Mouse (Mus musculus) small intestine, adult 2 months (tissue): ENCODE measurements at regions not wholly inside any gene's neighbourhood (a gene's known extent, or its start where the extent isn't known, plus 50 kb on each side); places are given as distances from the start of the nearest gene placed in this dataset.

Experiments used
- H3K27ac ChIP-seq: fragments of 200-500 bp; 2 replicates; pipeline ENCODE4 v1.5.1; 2012; ENCODE audit warnings: low read depth, low read length, control low read depth, inconsistent platforms; ENCODE audit not compliant: insufficient read depth
- H3K27me3 ChIP-seq: fragments of 200-500 bp; 2 replicates; pipeline ENCODE4 v1.6.1; 2012; ENCODE audit warnings: mild to moderate bottlenecking, moderate library complexity, low read length, inconsistent platforms; ENCODE audit not compliant: control insufficient read depth, insufficient read depth
- H3K36me3 ChIP-seq: fragments of 200-500 bp; 2 replicates; pipeline ENCODE4 v1.6.1; 2012; ENCODE audit warnings: mild to moderate bottlenecking, low read length, control low read depth, inconsistent platforms; ENCODE audit not compliant: control insufficient read depth, insufficient read depth
- H3K4me1 ChIP-seq: fragments of 200-500 bp; 2 replicates; pipeline ENCODE4 v1.6.1; 2012; ENCODE audit warnings: low read length, inconsistent platforms, mixed read lengths; ENCODE audit not compliant: control insufficient read depth, insufficient read depth, insufficient read length
- H3K4me3 ChIP-seq: fragments of 200-500 bp; 2 replicates; pipeline ENCODE4 v1.5.1; 2012; ENCODE audit warnings: low read depth, mild to moderate bottlenecking, control low read depth, inconsistent platforms, low read length, moderate library complexity
- CTCF ChIP-seq: fragments of 200-500 bp; IDR thresholded peaks from 2 replicates; pipeline ENCODE4 v1.5.1; 2012; ENCODE audit warnings: low read depth, mild to moderate bottlenecking, control low read depth, inconsistent platforms, low read length, moderate library complexity, mixed read lengths; ENCODE audit not compliant: insufficient replicate concordance, insufficient read length; ENCODE audit errors: extremely low read depth
- POLR2A ChIP-seq: fragments of 200-500 bp; IDR thresholded peaks from 2 replicates; pipeline ENCODE4 v1.6.1; 2012; ENCODE audit warnings: low read depth, mild to moderate bottlenecking, control low read depth, inconsistent platforms, low read length, moderate library complexity
- WGBS: fragments of 180-500 bp; shearing (Covaris S2); methylation state at CpG from one replicate; pipeline ENCODE4 v1.1.7; 2018; 5-methylcytosine and 5-hydroxymethylcytosine counted together

DNA sequence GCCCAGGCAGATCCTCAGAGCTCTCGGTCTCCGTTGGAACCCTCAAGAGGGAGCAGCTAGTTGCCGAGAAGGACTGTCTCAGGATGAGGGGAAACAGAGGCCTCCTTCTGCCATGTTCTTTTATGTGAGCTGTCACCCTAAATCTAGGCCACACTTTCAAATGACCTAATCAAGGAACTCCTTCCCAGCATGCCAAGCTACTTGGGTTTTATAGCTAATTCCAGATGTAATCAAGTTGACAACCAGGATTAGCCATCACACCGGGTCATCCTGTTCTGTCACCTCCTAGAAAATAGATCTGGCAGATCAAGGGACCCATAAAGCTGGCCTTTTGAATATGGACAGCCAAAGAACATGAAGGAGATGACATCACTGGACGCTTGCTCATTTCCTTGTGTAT lies 267.7 kb upstream of the Pabpc6 start:
- no peaks in the 10 kb centered on the region for H3K36me3 ChIP-seq
- TF ChIP-seq POLR2A (no peak), CTCF (no peak)
- 89% methylated on average over 5 of the region's 5 CpGs for WGBS
- no peak overlapping the region for H3K27ac ChIP-seq
- H3K27me3 ChIP-seq = no peaks in the 10 kb centered on the region
- H3K4me3 ChIP-seq = no peak overlapping the region
- H3K4me1 ChIP-seq = no peaks in the 10 kb centered on the region

DNA sequence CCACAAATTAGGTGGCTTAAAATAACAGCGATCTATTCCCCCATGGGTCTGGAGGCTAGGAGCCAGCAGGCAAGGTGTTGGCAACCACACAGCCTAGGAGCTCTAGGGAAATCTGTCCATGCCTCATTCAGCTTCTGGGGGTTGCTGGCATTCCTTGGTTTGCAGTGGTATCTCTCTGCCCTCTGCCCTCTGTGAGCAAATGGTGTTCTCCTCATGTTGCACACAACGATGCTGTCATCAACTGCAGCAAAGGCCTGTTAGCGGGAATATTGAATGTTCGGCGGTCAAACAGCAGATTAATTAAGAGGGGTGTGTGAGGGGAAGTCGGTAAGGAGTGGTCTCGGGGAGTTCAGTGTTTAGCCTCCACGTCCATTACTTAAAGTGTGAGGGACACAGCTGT lies 262.7 kb upstream of the Pabpc6 start:
- Histone ChIP-seq H3K27ac (no peak overlapping the region), H3K4me1 (no peaks in the 10 kb centered on the region), H3K27me3 (no peaks in the 10 kb centered on the region), H3K36me3 (no peaks in the 10 kb centered on the region), H3K4me3 (no peak overlapping the region)
- 83% methylated on average over 8 of the region's 8 CpGs for WGBS
- TF ChIP-seq CTCF (no peak), POLR2A (no peak)

DNA sequence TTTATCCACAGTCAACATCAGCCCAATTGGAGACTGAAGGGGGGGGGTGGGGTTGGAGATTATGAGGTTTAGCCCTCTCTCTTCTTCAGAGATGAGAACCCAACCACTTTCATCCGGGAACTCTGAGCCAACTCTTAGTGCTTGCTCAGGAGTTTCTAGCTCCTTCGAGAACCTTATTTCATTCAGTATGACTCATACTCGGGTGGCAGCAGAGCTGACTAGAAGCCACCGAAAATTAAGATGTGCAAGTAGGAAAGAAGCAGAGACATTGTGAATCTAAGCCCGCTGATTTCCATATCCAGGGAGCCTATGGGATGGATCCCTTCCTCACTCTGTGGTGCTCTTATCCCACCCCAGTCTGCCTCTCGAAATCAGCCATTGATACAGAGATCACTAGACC lies 262.0 kb upstream of the Pabpc6 start:
- no peaks in the 10 kb centered on the region for H3K27me3 ChIP-seq
- H3K4me1 ChIP-seq = no peaks in the 10 kb centered on the region
- TF ChIP-seq POLR2A (no peak), CTCF (no peak)
- no peak overlapping the region for H3K27ac ChIP-seq
- H3K4me3 ChIP-seq = no peak overlapping the region
- H3K36me3 ChIP-seq = no peaks in the 10 kb centered on the region
- WGBS = 68% methylated on average over 6 of the region's 6 CpGs

DNA sequence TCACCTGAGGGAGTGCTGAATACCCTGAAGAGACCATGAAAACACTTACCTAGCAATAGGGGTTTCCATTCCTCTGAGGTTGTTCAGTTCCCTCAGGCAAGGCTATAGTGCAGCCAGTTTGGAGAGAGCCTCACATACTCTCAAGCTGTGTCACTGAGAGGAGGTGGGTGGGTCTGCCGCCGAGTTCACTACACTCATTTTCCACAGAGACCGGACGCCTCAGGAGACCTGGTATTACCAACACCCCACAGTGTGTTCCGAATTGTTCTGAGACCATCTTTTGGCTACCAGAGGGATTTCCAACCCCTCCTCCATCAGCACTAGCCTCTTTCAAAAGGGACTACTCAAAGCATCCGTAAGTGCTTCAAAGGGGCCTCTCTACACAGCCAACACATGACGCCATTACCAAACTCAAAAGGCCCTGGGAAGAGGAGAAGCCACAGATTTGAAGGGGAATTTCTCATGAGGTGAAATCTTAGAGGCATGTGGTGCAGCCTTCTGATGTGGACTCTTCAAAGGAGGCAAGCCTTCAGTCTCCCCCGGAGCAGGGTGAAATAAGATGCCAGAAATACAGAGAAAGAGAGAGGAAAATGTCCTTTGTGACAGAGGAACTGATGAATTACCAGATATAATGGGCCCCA lies 260.1 kb upstream of the Pabpc6 start:
- TF ChIP-seq POLR2A (no peak), CTCF (no peak)
- H3K4me1 ChIP-seq = no peaks in the 10 kb centered on the region
- H3K27me3 ChIP-seq = no peaks in the 10 kb centered on the region
- H3K4me3 ChIP-seq = no peak overlapping the region
- no peaks in the 10 kb centered on the region for H3K36me3 ChIP-seq
- WGBS = 85% methylated on average over 8 of the region's 8 CpGs
- no peak overlapping the region for H3K27ac ChIP-seq

DNA sequence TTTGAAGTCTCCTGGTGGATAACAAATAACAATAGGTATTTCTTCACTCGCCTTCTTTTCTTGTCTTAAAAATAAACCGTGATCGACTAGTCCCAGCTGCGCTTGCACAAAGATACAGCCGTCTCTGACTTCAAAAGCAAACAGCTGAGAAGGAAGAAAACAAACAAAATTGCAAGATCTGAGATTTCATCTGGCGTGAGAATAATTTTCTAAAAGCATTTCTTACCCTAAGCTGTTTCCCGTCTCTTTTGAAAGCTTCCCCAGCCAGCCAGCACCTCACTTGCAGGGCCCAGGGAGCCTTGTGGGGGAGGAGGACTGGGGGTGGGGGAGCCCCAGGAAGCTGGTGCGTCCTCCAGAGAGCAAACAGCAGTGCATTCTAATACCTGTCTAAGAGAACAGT lies 258.2 kb upstream of the Pabpc6 start:
- 42% methylated on average over 8 of the region's 8 CpGs for WGBS
- Histone ChIP-seq H3K36me3 (no peaks in the 10 kb centered on the region), H3K4me3 (no peak overlapping the region), H3K4me1 (no peaks in the 10 kb centered on the region), H3K27ac (no peak overlapping the region), H3K27me3 (no peaks in the 10 kb centered on the region)
- TF ChIP-seq POLR2A (no peak), CTCF (no peak)

DNA sequence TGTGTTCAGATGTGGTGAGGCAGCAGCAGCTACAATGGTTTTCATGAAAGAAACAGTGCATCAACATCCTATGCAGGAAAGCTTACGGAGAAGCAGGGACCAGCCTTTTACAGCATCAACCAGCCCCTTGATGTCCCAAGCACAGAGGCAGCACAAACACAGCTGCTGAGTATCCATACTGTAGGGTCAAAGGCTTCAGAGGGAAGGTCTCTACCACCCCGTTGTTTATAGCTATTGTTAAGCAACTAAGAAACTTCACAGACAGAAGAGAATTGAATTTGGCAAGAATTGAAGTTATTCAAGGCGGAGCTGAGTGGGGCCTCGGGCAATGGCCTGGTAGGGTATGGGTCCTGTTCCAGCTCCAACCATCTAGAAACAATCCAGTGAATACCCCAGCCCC lies 256.8 kb upstream of the Pabpc6 start:
- TF ChIP-seq POLR2A (no peak), CTCF (no peak)
- H3K27ac ChIP-seq = no peak overlapping the region
- H3K4me3 ChIP-seq = no peak overlapping the region
- H3K36me3 ChIP-seq = no peaks in the 10 kb centered on the region
- H3K4me1 ChIP-seq = no peaks in the 10 kb centered on the region
- 76% methylated on average over 4 of the region's 4 CpGs for WGBS
- H3K27me3 ChIP-seq = no peaks in the 10 kb centered on the region

DNA sequence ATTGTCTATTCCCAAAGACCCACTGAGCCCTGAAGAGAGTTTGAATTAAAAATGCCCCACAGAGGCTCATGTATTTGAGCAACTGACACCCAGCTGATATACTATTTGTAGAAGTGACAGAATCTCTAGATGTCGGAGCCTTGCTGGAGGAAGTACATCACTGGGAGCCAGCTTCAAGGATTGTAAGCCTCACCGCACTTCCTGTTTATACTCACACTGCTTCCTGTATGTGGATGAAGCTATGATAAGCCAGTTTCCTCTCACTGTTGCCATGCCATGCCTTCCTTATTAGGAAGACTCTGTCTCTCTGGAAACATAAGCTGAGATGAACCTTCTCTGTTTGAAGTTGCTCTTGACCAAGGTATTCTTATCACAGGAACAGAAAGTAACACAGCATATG lies 251.8 kb upstream of the Pabpc6 start:
- no peak overlapping the region for H3K4me3 ChIP-seq
- no peak for TF ChIP-seq POLR2A
- TF ChIP-seq CTCF = no peak
- no peaks in the 10 kb centered on the region for H3K36me3 ChIP-seq
- 83% methylated on average over 2 of the region's 2 CpGs for WGBS
- H3K27me3 ChIP-seq = no peaks in the 10 kb centered on the region
- no peaks in the 10 kb centered on the region for H3K4me1 ChIP-seq
- no peak overlapping the region for H3K27ac ChIP-seq
